Mouse (Mus musculus) megakaryocyte, embryonic 14.5 days (primary cell): ENCODE measurements at regions not wholly inside any gene's neighbourhood (a gene's known extent, or its start where the extent isn't known, plus 50 kb on each side); places are given as distances from the start of the nearest gene placed in this dataset.
A peak's percentile ranks its signal among the peaks of the same experiment; 100 is the strongest.

Experiments
- H3K27me3 ChIP-seq: replicated peaks from 2 replicates; pipeline ENCODE3; 2012; ENCODE audit warnings: inconsistent platforms
- H3K36me3 ChIP-seq: replicated peaks from 2 replicates; pipeline ENCODE3; 2012; ENCODE audit warnings: low read length, inconsistent platforms, mixed read lengths
- H3K4me1 ChIP-seq: 2 replicates; pipeline ENCODE4 v1.6.1; 2012; ENCODE audit warnings: inconsistent platforms
- H3K4me3 ChIP-seq: replicated peaks from 2 replicates; pipeline ENCODE3; 2012; ENCODE audit warnings: moderate library complexity, mild to moderate bottlenecking, inconsistent platforms
- H3K9me3 ChIP-seq: 2 replicates; pipeline ENCODE4 v1.6.1; 2012; ENCODE audit warnings: inconsistent platforms
- FLI1 ChIP-seq: IDR thresholded peaks from 2 replicates; pipeline ENCODE4 v1.6.1; 2012; ENCODE audit warnings: low read length, inconsistent platforms, mixed read lengths
- GATA1 ChIP-seq: IDR thresholded peaks from 3 replicates; pipeline ENCODE4 v1.6.1; 2012; ENCODE audit warnings: mixed read lengths, low read length, inconsistent platforms, borderline replicate concordance

DNA sequence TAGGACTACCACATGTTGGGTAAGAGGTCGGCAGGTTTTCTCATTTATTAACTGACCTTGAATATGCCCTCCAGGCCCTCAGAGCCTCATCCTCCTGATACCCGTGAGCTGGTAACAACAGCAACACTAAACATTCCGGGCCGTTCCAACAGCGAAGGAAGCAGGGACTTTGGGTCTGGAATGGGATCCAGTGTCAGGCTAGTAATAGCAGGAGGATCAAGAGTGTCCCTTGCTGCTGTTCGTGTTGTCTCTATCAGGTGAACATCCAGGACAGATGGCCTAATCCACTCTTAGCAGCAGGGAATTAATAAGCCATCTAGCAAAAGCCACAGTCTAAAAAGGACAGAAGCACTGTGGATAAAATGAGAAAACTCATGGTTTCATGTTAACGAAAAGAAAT lies 106.7 kb downstream of the Cpeb2 start:
- no peak overlapping the region for H3K4me3 ChIP-seq
- H3K27me3 ChIP-seq: no peaks in the 10 kb centered on the region
- H3K36me3 ChIP-seq: no peaks in the 10 kb centered on the region
- no peaks in the 10 kb centered on the region for H3K9me3 ChIP-seq
- TF ChIP-seq FLI1 (no peak), GATA1 (no peak)
- H3K4me1 ChIP-seq: peaks cover 3% of the 10 kb centered on the region; the same call in 1 of the 2 replicates

GRCm38 (mm10) chr5:43341475-43341874 lies 108.5 kb downstream of the Cpeb2 start:
- H3K4me3 ChIP-seq: no peak overlapping the region

DNA sequence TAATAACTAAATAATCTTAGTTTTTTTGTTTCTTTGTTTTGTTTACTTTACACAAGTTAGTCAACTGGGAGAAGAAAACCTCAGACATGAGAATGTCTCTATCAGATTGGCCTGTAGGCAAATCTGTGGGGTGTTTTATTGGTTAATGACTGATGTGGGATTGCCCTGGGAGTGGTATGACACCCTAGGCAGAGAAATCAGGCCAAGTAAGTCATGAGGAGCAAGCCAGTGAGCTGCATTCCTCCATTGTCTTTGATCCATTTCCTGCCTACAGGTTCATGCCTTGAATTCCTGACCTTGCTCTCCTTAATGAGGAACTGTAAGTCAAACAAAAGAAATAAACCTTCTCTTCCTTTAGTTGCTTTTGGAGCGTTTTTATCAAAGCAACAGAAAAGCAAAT lies 111.5 kb downstream of the Cpeb2 start:
- H3K27me3 ChIP-seq: no peaks in the 10 kb centered on the region
- no peak overlapping the region for H3K4me3 ChIP-seq
- H3K4me1 ChIP-seq: no peaks in the 10 kb centered on the region
- no peaks in the 10 kb centered on the region for H3K9me3 ChIP-seq
- H3K36me3 ChIP-seq: no peaks in the 10 kb centered on the region
- TF ChIP-seq GATA1: no peak
- no peak for TF ChIP-seq FLI1

More at GRCm38 (mm10) chr5:43341475-43341874, 108.5 kb downstream of the Cpeb2 start:
- H3K27me3 ChIP-seq: no peaks in the 10 kb centered on the region
- H3K36me3 ChIP-seq: no peaks in the 10 kb centered on the region
- H3K4me1 ChIP-seq: peaks cover 3% of the 10 kb centered on the region; the same call in 1 of the 2 replicates
- TF ChIP-seq GATA1 (no peak), FLI1 (no peak)
- no peaks in the 10 kb centered on the region for H3K9me3 ChIP-seq

DNA sequence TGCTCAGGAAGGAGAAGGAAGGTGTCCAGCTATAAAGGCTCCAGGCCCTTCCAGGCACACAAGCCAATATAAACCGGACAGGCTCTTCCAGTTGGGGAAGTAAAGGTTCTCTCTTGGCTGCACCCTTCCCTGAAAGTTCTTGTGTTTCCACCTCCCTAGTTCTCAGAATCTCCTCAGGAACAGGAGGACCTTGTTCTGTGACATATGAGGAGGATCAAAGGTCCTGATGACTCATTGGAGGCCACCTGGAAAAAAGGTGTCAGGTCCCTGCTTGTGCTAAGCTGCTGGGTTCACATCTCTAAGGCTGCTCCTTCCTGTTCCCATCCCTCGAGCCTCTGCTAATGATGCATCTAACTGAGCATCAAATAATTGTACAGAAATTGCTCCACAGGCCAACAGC lies 118.0 kb downstream of the Cpeb2 start:
- peaks cover 30% of the 10 kb centered on the region for H3K4me1 ChIP-seq
- H3K27me3 ChIP-seq: no peaks in the 10 kb centered on the region
- H3K4me3 ChIP-seq: no peak overlapping the region
- H3K9me3 ChIP-seq: no peaks in the 10 kb centered on the region
- no peaks in the 10 kb centered on the region for H3K36me3 ChIP-seq
- TF ChIP-seq FLI1 (no peak), GATA1 (no peak)

DNA sequence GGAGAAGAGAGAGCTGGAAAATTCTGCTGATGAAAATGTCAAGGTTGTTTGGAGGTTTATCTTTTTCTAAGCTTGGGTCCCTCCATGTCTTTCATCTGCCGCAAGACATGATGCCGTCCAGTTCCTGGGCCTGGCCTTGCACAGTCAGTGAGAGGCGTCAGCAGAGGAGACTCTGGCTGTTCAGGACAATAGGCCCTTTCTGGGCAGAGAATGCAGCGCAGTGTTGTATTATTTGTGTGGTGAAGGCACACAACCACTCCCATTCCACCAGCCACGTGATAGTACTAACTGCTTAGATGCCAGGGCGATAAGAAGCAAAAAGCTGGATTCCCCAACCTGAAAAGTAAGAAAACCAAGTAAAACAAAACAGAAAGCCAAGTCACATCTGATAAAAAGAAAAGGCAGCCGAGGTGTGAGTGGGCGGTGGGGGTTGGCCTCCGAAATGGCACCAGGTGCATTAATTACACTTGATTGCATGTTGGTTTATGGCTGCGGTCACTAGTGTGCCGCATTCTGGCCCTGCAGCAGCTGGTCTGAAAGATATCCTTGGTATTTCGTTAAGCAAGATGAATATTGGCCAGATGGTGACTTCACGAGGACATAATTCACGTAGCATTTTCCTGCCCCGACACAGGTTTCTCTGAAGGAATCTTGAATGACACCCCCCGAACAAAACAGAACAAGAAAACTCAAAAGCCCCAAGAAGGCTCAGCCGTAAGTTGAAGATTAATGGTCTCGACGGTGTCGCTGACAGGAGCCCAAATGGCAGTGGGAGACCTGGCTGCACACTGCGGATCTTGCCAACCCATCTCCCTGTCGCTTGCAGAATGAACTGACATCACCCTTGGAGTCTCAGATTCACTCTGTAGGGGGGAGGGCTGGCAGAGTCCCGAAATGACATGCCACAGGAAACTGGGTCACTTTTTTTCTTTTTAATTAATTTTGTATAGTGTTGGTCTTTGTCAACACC lies 120.3 kb downstream of the Cpeb2 start:
- Histone ChIP-seq H3K4me3 (no peak overlapping the region), H3K9me3 (no peaks in the 10 kb centered on the region), H3K36me3 (no peaks in the 10 kb centered on the region), H3K4me1 (peaks cover 48% of the 10 kb centered on the region), H3K27me3 (no peaks in the 10 kb centered on the region)
- no peak for TF ChIP-seq FLI1
- TF ChIP-seq GATA1: no peak

GRCm38 (mm10) chr5:43354351-43354942 lies 121.5 kb downstream of the Cpeb2 start:
- no peaks in the 10 kb centered on the region for H3K27me3 ChIP-seq
- H3K4me1 ChIP-seq: peaks cover 48% of the 10 kb centered on the region
- no peaks in the 10 kb centered on the region for H3K9me3 ChIP-seq
- H3K36me3 ChIP-seq: no peaks in the 10 kb centered on the region
- H3K4me3 ChIP-seq: peak overlapping the region; percentile 93
- no peak for TF ChIP-seq GATA1
- no peak for TF ChIP-seq FLI1

GRCm38 (mm10) chr5:43355026-43355580 lies 122.1 kb downstream of the Cpeb2 start:
- H3K4me1 ChIP-seq: peaks cover 51% of the 10 kb centered on the region
- peak overlapping the region; percentile 93 for H3K4me3 ChIP-seq
- TF ChIP-seq GATA1 (no peak), FLI1 (no peak)
- no peaks in the 10 kb centered on the region for H3K36me3 ChIP-seq
- H3K9me3 ChIP-seq: no peaks in the 10 kb centered on the region
- H3K27me3 ChIP-seq: no peaks in the 10 kb centered on the region

- Histone ChIP-seq H3K9me3 (no peaks in the 10 kb centered on the region), H3K4me3 (no peak overlapping the region), H3K27me3 (no peaks in the 10 kb centered on the region), H3K36me3 (no peaks in the 10 kb centered on the region), H3K4me1 (peaks cover 53% of the 10 kb centered on the region)
- TF ChIP-seq GATA1 (no peak), FLI1 (no peak)
These were observed 122.9 kb downstream of the Cpeb2 start for GRCm38 (mm10) chr5:43355832-43356231.

GRCm38 (mm10) chr5:43357100-43357680 lies 124.2 kb downstream of the Cpeb2 start:
- Histone ChIP-seq H3K4me3 (no peak overlapping the region), H3K4me1 (peaks cover 53% of the 10 kb centered on the region), H3K27me3 (no peaks in the 10 kb centered on the region), H3K9me3 (no peaks in the 10 kb centered on the region), H3K36me3 (no peaks in the 10 kb centered on the region)
- TF ChIP-seq GATA1: no peak
- no peak for TF ChIP-seq FLI1
